Mouse (Mus musculus) CD4-positive helper T cell, adult 2 months (primary cell): ENCODE data around the gene Slc52a3.
"Not testable (repeated sequence)": the region's sequence is repeated elsewhere in the genome, so short reads cannot be mapped to it uniquely, and the experiment has no call there.

Experiments
- DNase-seq: peaks from one replicate; pipeline ENCODE4 v3.0.0-alpha.2; 2012; ENCODE audit warnings: low read depth, missing footprints, low spot score

The Slc52a3 gene

GRCm38 (mm10) chr2:151973595-151974562 is 22.4 kb upstream of the Slc52a3 start:
- DNase-seq, result peak; percentile 88

GRCm38 (mm10) chr2:151975295-151975694 is 21.0 kb upstream of the Slc52a3 start:
- DNase-seq, result no peak

- no peak for DNase-seq
Observed at GRCm38 (mm10) chr2:151976067-151976466, 20.2 kb upstream of the Slc52a3 start.

GRCm38 (mm10) chr2:151977689-151978440 is 18.4 kb upstream of the Slc52a3 start:
- DNase-seq, result peak; percentile 46

GRCm38 (mm10) chr2:151978494-151978893 is 17.8 kb upstream of the Slc52a3 start:
- DNase-seq, result no peak

GRCm38 (mm10) chr2:151979470-151980354 is 16.6 kb upstream of the Slc52a3 start, which contains the start of gene Fam110a:
Gene Fam110a, minus strand, starts transcription at chr2:151980219.
- peak; percentile 85 for DNase-seq

- DNase-seq, result no peak
Observed at GRCm38 (mm10) chr2:151980355-151980693, 16.0 kb upstream of the Slc52a3 start.

- DNase-seq, result no peak
Observed at GRCm38 (mm10) chr2:151981268-151981667, 15.0 kb upstream of the Slc52a3 start.

GRCm38 (mm10) chr2:151982476-151982875 is 13.8 kb upstream of the Slc52a3 start:
- no peak for DNase-seq

GRCm38 (mm10) chr2:151984019-151984418 is 12.3 kb upstream of the Slc52a3 start:
- DNase-seq, result no peak

GRCm38 (mm10) chr2:151985426-151986172 is 10.7 kb upstream of the Slc52a3 start:
- DNase-seq, result no peak

- no peak for DNase-seq
Observed at GRCm38 (mm10) chr2:151986958-151987357, 9.4 kb upstream of the Slc52a3 start.

GRCm38 (mm10) chr2:151988978-151989377 is 7.3 kb upstream of the Slc52a3 start:
- no peak for DNase-seq

- no peak for DNase-seq
Observed at GRCm38 (mm10) chr2:151990985-151991394, 5.3 kb upstream of the Slc52a3 start.

- DNase-seq, result no peak
Observed at GRCm38 (mm10) chr2:151991446-151991845, 4.9 kb upstream of the Slc52a3 start.

GRCm38 (mm10) chr2:151994350-151995122 is 1.8 kb upstream of the Slc52a3 start:
- DNase-seq, result peak; percentile 72

- not testable (repeated sequence) for DNase-seq
Observed at GRCm38 (mm10) chr2:151997190-151997575, 872 bp downstream of the Slc52a3 start.

GRCm38 (mm10) chr2:151997776-151998504 is 1.6 kb downstream of the Slc52a3 start:
- DNase-seq, result no peak

- no peak for DNase-seq
Observed at GRCm38 (mm10) chr2:151998505-151998899, 2.2 kb downstream of the Slc52a3 start.
